Mouse (Mus musculus) heart, embryonic 13.5 days (tissue): Measurements from ENCODE around the gene Strn4. TPM values are rescaled to one million over a fixed set of nuclear protein-coding genes. Genes with fewer than 3 reads are reported as not detected.

Source experiments
- ATAC-seq: fragments of 200-750 bp; cut with Nextera tagmentation; 2 replicates; pipeline ENCODE4 v1.8.0; 2017; ENCODE audit warnings: moderate TSS enrichment; ENCODE audit not compliant: insufficient number of reproducible peaks, low FRiP score, low TSS enrichment; ENCODE audit errors: extremely low read depth
- H3K27ac ChIP-seq: fragments of 300-500 bp; sonication (generic); replicated peaks from 2 replicates; pipeline ENCODE4 v1.5.1; 2015; ENCODE audit warnings: moderate library complexity, mild to moderate bottlenecking, inconsistent platforms
- H3K27me3 ChIP-seq: fragments of 300-500 bp; sonication (generic); replicated peaks from 2 replicates; pipeline ENCODE4 v1.6.1; 2015; ENCODE audit warnings: mild to moderate bottlenecking, inconsistent platforms
- H3K36me3 ChIP-seq: fragments of 300-500 bp; sonication (generic); 2 replicates; pipeline ENCODE4 v1.6.1; 2015; ENCODE audit warnings: mild to moderate bottlenecking, inconsistent platforms
- H3K4me1 ChIP-seq: fragments of 300-500 bp; sonication (generic); 2 replicates; pipeline ENCODE4 v1.6.1; 2015; ENCODE audit warnings: inconsistent platforms
- H3K4me2 ChIP-seq: fragments of 300-500 bp; sonication (generic); 2 replicates; pipeline ENCODE4 v1.6.1; 2015; ENCODE audit warnings: inconsistent platforms, mild to moderate bottlenecking, moderate library complexity
- H3K4me3 ChIP-seq: fragments of 300-500 bp; sonication (generic); 2 replicates; pipeline ENCODE4 v1.5.1; 2015; ENCODE audit warnings: moderate library complexity, mild to moderate bottlenecking, inconsistent platforms
- H3K9ac ChIP-seq: fragments of 300-500 bp; sonication (generic); 2 replicates; pipeline ENCODE4 v1.6.1; 2015; ENCODE audit warnings: inconsistent platforms, mild to moderate bottlenecking, moderate library complexity
- H3K9me3 ChIP-seq: fragments of 300-500 bp; sonication (generic); 2 replicates; pipeline ENCODE4 v1.6.1; 2016; ENCODE audit warnings: inconsistent platforms
- WGBS: fragments of 180-500 bp; shearing (Covaris S2); methylation state at CpG from one replicate; pipeline ENCODE4 v1.1.7; 2015; ENCODE audit warnings: mixed read lengths; 5-methylcytosine and 5-hydroxymethylcytosine counted together
- polyA plus RNA-seq: library from polyadenylated mRNA; unstranded; fragments of >200 nt; fragmentation: Nextera tagmentation; extraction: Ambion mirVana; gene quantifications from 2 replicates; pipeline ENCODE4 v1.2.1, GENCODE M21; 2015

The Strn4 gene
- polyA plus RNA-seq, 1 experiment from 2014 or later: 81.1 TPM

- Histone ChIP-seq H3K9ac (peak overlapping the region; percentile 78), H3K4me2 (peak overlapping the region; percentile 50), H3K27ac (peak overlapping the region; percentile 98), H3K27me3 (peaks cover 7% of the 10 kb centered on the region; the same call in 1 of the 2 replicates), H3K36me3 (peaks cover 58% of the 10 kb centered on the region), H3K4me1 (peaks cover 72% of the 10 kb centered on the region), H3K4me3 (0 out of 2 replicates have a peak overlapping the region, but pooled peaks have one; percentile 4), H3K9me3 (peaks cover 5% of the 10 kb centered on the region)
- 19% methylated on average over 9 of the region's 9 CpGs for WGBS
- peak; percentile 48; the same call in 1 of the 2 replicates for ATAC-seq
Measured at GRCm38 (mm10) chr7:16879796-16880547, 64.3 kb downstream of the Strn4 start.

- Histone ChIP-seq H3K4me2 (peak overlapping the region; percentile 50), H3K4me1 (peaks cover 78% of the 10 kb centered on the region), H3K9ac (peak overlapping the region; percentile 78), H3K36me3 (peaks cover 65% of the 10 kb centered on the region), H3K9me3 (peaks cover 11% of the 10 kb centered on the region), H3K27me3 (peaks cover 13% of the 10 kb centered on the region), H3K27ac (peak overlapping the region; percentile 98), H3K4me3 (0 out of 2 replicates have a peak overlapping the region, but pooled peaks have one; percentile 4)
- ATAC-seq: no peak
- 16% methylated on average over 5 of the region's 5 CpGs for WGBS
Measured at GRCm38 (mm10) chr7:16880615-16881014, 64.9 kb downstream of the Strn4 start.

- Histone ChIP-seq H3K36me3 (peaks cover 87% of the 10 kb centered on the region), H3K9ac (peak overlapping the region; percentile 57), H3K4me3 (no peak overlapping the region), H3K27ac (peak overlapping the region; percentile 98), H3K4me2 (peak overlapping the region; percentile 19), H3K9me3 (peaks cover 20% of the 10 kb centered on the region), H3K27me3 (peaks cover 25% of the 10 kb centered on the region), H3K4me1 (peaks cover 56% of the 10 kb centered on the region)
- no peak for ATAC-seq
- WGBS: 78% methylated on average over 6 of the region's 6 CpGs
Measured at GRCm38 (mm10) chr7:16883162-16883561, 67.5 kb downstream of the Strn4 start.

- peaks cover 20% of the 10 kb centered on the region for H3K9me3 ChIP-seq
- H3K27ac ChIP-seq: no peak overlapping the region
- no peak overlapping the region for H3K4me2 ChIP-seq
- ATAC-seq: no peak
- WGBS: 63% methylated on average over 4 of the region's 4 CpGs
- H3K9ac ChIP-seq: no peak overlapping the region
- H3K27me3 ChIP-seq: peaks cover 25% of the 10 kb centered on the region
- H3K36me3 ChIP-seq: peaks cover 86% of the 10 kb centered on the region
- H3K4me3 ChIP-seq: no peak overlapping the region
- H3K4me1 ChIP-seq: peaks cover 44% of the 10 kb centered on the region
Measured at GRCm38 (mm10) chr7:16884334-16884733, 68.6 kb downstream of the Strn4 start.

- peaks cover 20% of the 10 kb centered on the region for H3K9me3 ChIP-seq
- peak overlapping the region; percentile 37; the same call in 1 of the 2 replicates for H3K9ac ChIP-seq
- peaks cover 25% of the 10 kb centered on the region for H3K27me3 ChIP-seq
- peak overlapping the region; percentile 53 for H3K4me2 ChIP-seq
- H3K4me1 ChIP-seq: peaks cover 43% of the 10 kb centered on the region
- peak overlapping the region; percentile 39 for H3K4me3 ChIP-seq
- H3K27ac ChIP-seq: no peak overlapping the region
- 14% methylated on average over 88 of the region's 95 CpGs for WGBS
- H3K36me3 ChIP-seq: peaks cover 89% of the 10 kb centered on the region
- no peak for ATAC-seq
Measured at GRCm38 (mm10) chr7:16885271-16885776, 69.6 kb downstream of the Strn4 start.

GRCm38 (mm10) chr7:16885905-16886304, 70.2 kb downstream of the Strn4 start:
- peaks cover 86% of the 10 kb centered on the region for H3K36me3 ChIP-seq
- ATAC-seq: no peak
- H3K4me1 ChIP-seq: peaks cover 43% of the 10 kb centered on the region
- 48% methylated on average over 59 of the region's 59 CpGs for WGBS
- H3K9ac ChIP-seq: 0 out of 2 replicates have a peak overlapping the region, but pooled peaks have one; percentile 37
- no peak overlapping the region for H3K27ac ChIP-seq
- H3K27me3 ChIP-seq: peaks cover 25% of the 10 kb centered on the region
- peak overlapping the region; percentile 39 for H3K4me3 ChIP-seq
- H3K4me2 ChIP-seq: peak overlapping the region; percentile 53; the same call in 1 of the 2 replicates
- peaks cover 20% of the 10 kb centered on the region for H3K9me3 ChIP-seq

Other genes starting within 250 kb of the Strn4 start
- gene Arhgap35, start 200.9 kb upstream of the Strn4 start, polyA plus RNA-seq: 13.0 and 13.3 TPM in 2 replicates
- gene Ceacam15, start 140.2 kb upstream of the Strn4 start, polyA plus RNA-seq: 0.48 TPM in 2 replicates
- not detected in 2 replicates for gene Ceacam9, start 94.0 kb upstream of the Strn4 start, polyA plus RNA-seq
- 210 and 235 TPM in 2 replicates for gene Ap2s1, start 77.5 kb upstream of the Strn4 start, polyA plus RNA-seq
- 35.2 and 37.8 TPM in 2 replicates for gene Slc1a5, start 34.5 kb upstream of the Strn4 start, polyA plus RNA-seq
- gene Fkrp, start 843 bp downstream of the Strn4 start, polyA plus RNA-seq: 31.9 and 33.3 TPM in 2 replicates
- 9.6 and 11.1 TPM in 2 replicates for gene Prkd2, start 27.0 kb downstream of the Strn4 start, polyA plus RNA-seq
- 4.6 and 4.7 TPM in 2 replicates for gene Dact3, start 59.4 kb downstream of the Strn4 start, polyA plus RNA-seq
- gene Gng8, start 75.9 kb downstream of the Strn4 start, polyA plus RNA-seq: 4.5 and 4.9 TPM in 2 replicates
- 0.32 and 0.59 TPM in 2 replicates for gene Ptgir, start 90.6 kb downstream of the Strn4 start, polyA plus RNA-seq
- 85.5 and 101 TPM in 2 replicates for gene Calm3, start 108.2 kb downstream of the Strn4 start, polyA plus RNA-seq
- 4.0 and 4.1 TPM in 2 replicates for gene Pnmal2, start 128.8 kb downstream of the Strn4 start, polyA plus RNA-seq
- gene Pnmal1, start 143.8 kb downstream of the Strn4 start, polyA plus RNA-seq: 0.11 and 0.15 TPM in 2 replicates
- 0.09 and 0.14 TPM in 2 replicates for gene Gm42372, start 167.2 kb downstream of the Strn4 start, polyA plus RNA-seq
- 25.5 and 25.8 TPM in 2 replicates for gene Ccdc8, start 176.8 kb downstream of the Strn4 start, polyA plus RNA-seq
- 82.3 and 94.0 TPM in 2 replicates for gene Ppp5c, start 212.0 kb downstream of the Strn4 start, polyA plus RNA-seq
- gene Hif3a, start 246.5 kb downstream of the Strn4 start, polyA plus RNA-seq: 26.7 and 26.8 TPM in 2 replicates